Mouse (Mus musculus): ENCODE data around the gene Ntm.

GRCm38 (mm10) chr9:30005701-30006100, 42.8 kb upstream of the Ntm start:
- TF ChIP-seq CTCF (IDR thresholded peaks at IDR 0.05) = no peak
- no peak for TF ChIP-seq EP300 (IDR thresholded peaks at IDR 0.05; ENCODE audit: insufficient read depth, low read depth, low read length)
- TF ChIP-seq POLR2A (IDR thresholded peaks at IDR 0.05; ENCODE audit: insufficient read depth, low read depth, low read length) = no peak

Data from heart, adult 2 months (tissue).